Comparison of ENCODE assay signal across 9 mouse cellular contexts in the genomic region with DNA sequence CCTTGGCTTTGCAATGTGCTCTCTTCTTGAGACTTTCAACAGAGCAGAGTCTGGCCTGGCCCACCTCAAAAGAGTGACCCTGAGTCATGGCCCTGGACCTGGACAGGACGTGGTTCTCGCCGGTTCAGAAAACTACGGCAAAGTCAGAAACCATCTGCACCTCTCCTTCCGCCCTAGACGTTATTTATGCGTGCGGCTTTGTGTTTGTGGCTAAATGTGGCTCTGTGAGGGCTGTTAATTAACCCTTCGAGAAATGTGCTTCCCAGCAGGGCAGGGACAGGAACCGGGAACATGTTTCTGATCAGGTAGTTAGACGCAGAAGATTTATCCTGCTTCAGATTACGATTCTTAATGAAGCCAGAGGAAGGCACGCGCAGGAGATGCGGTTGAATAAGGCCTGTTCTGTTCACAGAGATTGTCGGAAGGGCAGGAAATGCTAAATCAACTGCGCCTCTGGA.
DNase-seq lines count a peak whose midpoint lies in the region; ATAC-seq lines count a peak whose summit lies in the region.
"Had no signal": no experiment of that assay in that cellular context is flagged by ENCODE, and none has a peak within 500 bp of the region (broad histone marks: within the 10 kb centered on the region; RNA-seq: fewer than 3 reads in every experiment).

No protein-coding gene starts in this region.

- 8% methylated on average over 17 of the region's 17 CpGs for WGBS in kidney, embryonic 14.5 days
- WGBS in embryonic facial prominence, embryonic 11.5 days, result 26% methylated on average over 17 of the region's 17 CpGs
- 44% methylated on average over 17 of the region's 17 CpGs for WGBS in hindbrain, embryonic 12.5 days
- 69% methylated on average over 17 of the region's 17 CpGs for WGBS in midbrain, embryonic 11.5 days

- no peaks in the 10 kb centered on the region for H3K36me3 ChIP-seq in kidney, embryonic 14.5 days (ENCODE audit: control insufficient read depth, insufficient read depth, low read length)
- no peaks in the 10 kb centered on the region for H3K36me3 ChIP-seq in embryonic facial prominence, embryonic 11.5 days (replicated peaks; ENCODE audit: control insufficient read depth, insufficient read depth, low read depth, low read length)
- no peaks in the 10 kb centered on the region for H3K36me3 ChIP-seq in hindbrain, embryonic 12.5 days
- H3K36me3 ChIP-seq in midbrain, embryonic 11.5 days (ENCODE audit: control insufficient read depth, insufficient read depth, low read length), result no peaks in the 10 kb centered on the region
- H3K36me3 ChIP-seq: G1E had no signal

- no peak overlapping the region for H3K4me3 ChIP-seq in kidney, embryonic 14.5 days (ENCODE audit: low read length)
- H3K4me3 ChIP-seq in embryonic facial prominence, embryonic 11.5 days (ENCODE audit: low read depth, low read length), result no peak overlapping the region
- no peak overlapping the region for H3K4me3 ChIP-seq in hindbrain, embryonic 12.5 days
- H3K4me3 ChIP-seq in midbrain, embryonic 11.5 days (ENCODE audit: low read depth, low read length), result no peak overlapping the region

- H3K4me2 ChIP-seq in kidney, embryonic 14.5 days (replicated peaks; ENCODE audit: low read depth, low read length), result no peak overlapping the region
- no peak overlapping the region for H3K4me2 ChIP-seq in embryonic facial prominence, embryonic 11.5 days (ENCODE audit: low read depth, low read length)
- no peak overlapping the region for H3K4me2 ChIP-seq in hindbrain, embryonic 12.5 days (replicated peaks)
- no peak overlapping the region for H3K4me2 ChIP-seq in midbrain, embryonic 11.5 days

- peak overlapping the region; percentile 88 for H3K27ac ChIP-seq in kidney, embryonic 14.5 days (ENCODE audit: low read depth, low read length)
- peak overlapping the region; percentile 66 for H3K27ac ChIP-seq in embryonic facial prominence, embryonic 11.5 days (replicated peaks; ENCODE audit: low read depth, low read length)
- peak overlapping the region; percentile 84 for H3K27ac ChIP-seq in hindbrain, embryonic 12.5 days
- H3K27ac ChIP-seq in midbrain, embryonic 11.5 days (ENCODE audit: low read depth, low read length), result peak overlapping the region; percentile 65; the same call in 1 of the 2 replicates

- peak; percentile 39; the same call in 1 of the 2 replicates for ATAC-seq in kidney, embryonic 14.5 days (ENCODE audit: low FRiP score, low TSS enrichment)
- no peak for ATAC-seq in embryonic facial prominence, embryonic 11.5 days (replicated peaks; ENCODE audit: insufficient number of reproducible peaks, low FRiP score, low TSS enrichment, low read depth)
- ATAC-seq in hindbrain, embryonic 12.5 days (ENCODE audit: low FRiP score), result no peak; the same call in 1 of the 2 replicates
- peak; percentile 28; the same call in 1 of the 2 replicates for ATAC-seq in midbrain, embryonic 11.5 days (ENCODE audit: low FRiP score)

- 0 out of 2 replicates have a peak, but pooled peaks cover 2% of the 10 kb centered on the region for H3K9me3 ChIP-seq in kidney, embryonic 14.5 days (ENCODE audit: control insufficient read depth, low read length)
- no peaks in the 10 kb centered on the region for H3K9me3 ChIP-seq in embryonic facial prominence, embryonic 11.5 days (replicated peaks; ENCODE audit: control insufficient read depth, low read length)
- no peaks in the 10 kb centered on the region for H3K9me3 ChIP-seq in hindbrain, embryonic 12.5 days (replicated peaks)
- H3K9me3 ChIP-seq in midbrain, embryonic 11.5 days (ENCODE audit: control insufficient read depth, low read length), result no peaks in the 10 kb centered on the region
- H3K9me3 ChIP-seq: G1E had no signal

- H3K9ac ChIP-seq in kidney, embryonic 14.5 days (ENCODE audit: low read depth, low read length), result peak overlapping the region; percentile 25; the same call in 1 of the 2 replicates
- no peak overlapping the region; the same call in 1 of the 2 replicates for H3K9ac ChIP-seq in embryonic facial prominence, embryonic 11.5 days (replicated peaks; ENCODE audit: low read length)
- H3K9ac ChIP-seq in hindbrain, embryonic 12.5 days, result no peak overlapping the region
- H3K9ac ChIP-seq in midbrain, embryonic 11.5 days (ENCODE audit: low read length), result no peak overlapping the region

- H3K27me3 ChIP-seq in kidney, embryonic 14.5 days (ENCODE audit: control insufficient read depth, insufficient read depth, low read length), result no peaks in the 10 kb centered on the region
- no peaks in the 10 kb centered on the region for H3K27me3 ChIP-seq in embryonic facial prominence, embryonic 11.5 days (ENCODE audit: control insufficient read depth, insufficient read depth, low read length)
- H3K27me3 ChIP-seq in hindbrain, embryonic 12.5 days, result no peaks in the 10 kb centered on the region
- H3K27me3 ChIP-seq in midbrain, embryonic 11.5 days (ENCODE audit: control insufficient read depth, insufficient read depth, low read length), result no peaks in the 10 kb centered on the region

- DNase-seq in kidney, adult 8-10 months, result no peak
- peak; percentile 47 for DNase-seq in embryonic facial prominence, embryonic 11.5 days (ENCODE audit: low spot score)
- DNase-seq in midbrain, embryonic 11.5 days (ENCODE audit: low spot score, missing footprints), result no peak
- DNase-seq in frontal cortex, postnatal 25 days (ENCODE audit: low spot score in 2 of 2), result no peak
- DNase-seq in thymus, postnatal 10 days (ENCODE audit: low spot score in 2 of 2), result no peak
- DNase-seq in testis, postnatal 10 days (ENCODE audit: low spot score), result no peak

- H3K4me1 ChIP-seq in kidney, embryonic 14.5 days (ENCODE audit: control insufficient read depth, insufficient read depth, low read length), result peaks cover 62% of the 10 kb centered on the region
- peaks cover 3% of the 10 kb centered on the region for H3K4me1 ChIP-seq in embryonic facial prominence, embryonic 11.5 days (ENCODE audit: control insufficient read depth, insufficient read depth, low read length)
- H3K4me1 ChIP-seq in hindbrain, embryonic 12.5 days, result peaks cover 40% of the 10 kb centered on the region
- H3K4me1 ChIP-seq in midbrain, embryonic 11.5 days (ENCODE audit: control insufficient read depth, insufficient read depth, low read length), result peaks cover 23% of the 10 kb centered on the region

Comparison
In these comparisons a context has a peak if more than half of its experiments do, and no peak if none do; other contexts are left out.
1. ATAC-seq: peak in kidney, embryonic 14.5 days (single experiment) and midbrain, embryonic 11.5 days (single experiment); none in embryonic facial prominence, embryonic 11.5 days (single experiment) and hindbrain, embryonic 12.5 days (single experiment).
2. Peak in every context shown above with its lines, with median percentiles within 50 percentile points of each other: H3K27ac ChIP-seq.